Mouse (Mus musculus) liver, embryonic 14.5 days (tissue): ENCODE results near the gene Wdcp. TPM values are rescaled to one million over a fixed set of nuclear protein-coding genes. Genes with fewer than 3 reads are reported as not detected.
A peak's percentile ranks its signal among the peaks of the same experiment; 100 is the strongest.

Experiments
- ATAC-seq: fragments of 200-750 bp; cut with Nextera tagmentation; 2 replicates; pipeline ENCODE4 v1.8.0; 2017; ENCODE audit warnings: moderate number of reproducible peaks, mild to moderate bottlenecking, moderate library complexity; ENCODE audit not compliant: insufficient read depth
- DNase-seq, 3 experiments: peaks; one replicate each; pipeline ENCODE4 v3.0.0-alpha.2; 2012 to 2013; ENCODE audit warnings: low read depth in 3 of 3, low spot score in 3 of 3
- H3K27ac ChIP-seq: fragments of 300-500 bp; sonication (generic); 2 replicates; pipeline ENCODE4 v1.5.1; 2014; ENCODE audit warnings: moderate library complexity, mild to moderate bottlenecking, control low read depth, inconsistent platforms
- H3K27me3 ChIP-seq: fragments of 300-500 bp; sonication (generic); 2 replicates; pipeline ENCODE4 v1.6.1; 2014; ENCODE audit warnings: mild to moderate bottlenecking, low read length, moderate library complexity; ENCODE audit not compliant: control insufficient read depth, insufficient read depth
- H3K36me3 ChIP-seq: fragments of 300-500 bp; sonication (generic); replicated peaks from 2 replicates; pipeline ENCODE4 v1.6.1; 2014; ENCODE audit warnings: low read depth; ENCODE audit not compliant: control insufficient read depth, insufficient read depth
- H3K4me1 ChIP-seq, 2 experiments: fragments of 200-500 bp in 1 of 2; fragments of 300-500 bp in 1 of 2; sonication (generic) in 1 of 2; replicated peaks; 2 replicates each; pipeline ENCODE4 v1.6.1; 2012 to 2014; ENCODE audit warnings: antibody characterized with exemption in 1 of 2, inconsistent platforms in 1 of 2, low read length in 1 of 2; ENCODE audit not compliant: control insufficient read depth in 2 of 2, insufficient read depth in 2 of 2
- H3K4me2 ChIP-seq: fragments of 300-500 bp; sonication (generic); 2 replicates; pipeline ENCODE4 v1.6.1; 2014; ENCODE audit warnings: low read depth, mild to moderate bottlenecking, control low read depth, moderate library complexity
- H3K4me3 ChIP-seq, 2 experiments: fragments of 200-500 bp in 1 of 2; fragments of 300-500 bp in 1 of 2; sonication (generic) in 1 of 2; 2 replicates each; pipeline ENCODE4 v1.5.1; 2012 to 2014; ENCODE audit warnings: low read depth in 2 of 2, low read length in 2 of 2, mild to moderate bottlenecking in 2 of 2, control low read depth in 1 of 2, inconsistent platforms in 1 of 2, moderate library complexity in 1 of 2; ENCODE audit not compliant: insufficient read depth in 1 of 2
- H3K9ac ChIP-seq: fragments of 300-500 bp; sonication (generic); replicated peaks from 2 replicates; pipeline ENCODE4 v1.6.1; 2014; ENCODE audit warnings: mild to moderate bottlenecking, control low read depth, moderate library complexity
- H3K9me3 ChIP-seq: fragments of 300-500 bp; sonication (generic); 2 replicates; pipeline ENCODE4 v1.6.1; 2016; ENCODE audit warnings: low read length, mixed read lengths; ENCODE audit not compliant: control insufficient read depth
- CTCF ChIP-seq: IDR thresholded peaks from 2 replicates; pipeline ENCODE4 v1.5.1; 2016; ENCODE audit warnings: antibody characterized with exemption, low read depth, control low read depth
- EP300 ChIP-seq: IDR thresholded peaks from 2 replicates; pipeline ENCODE4 v1.6.1; 2016; ENCODE audit warnings: antibody characterized with exemption, low read depth
- WGBS: fragments of 180-500 bp; shearing (Covaris S2); extraction: QIAGEN DNeasy Blood & Tissue Kit; methylation state at CpG from one replicate; pipeline ENCODE4 v1.1.7; 2014; ENCODE audit not compliant: insufficient replicate concordance; 5-methylcytosine and 5-hydroxymethylcytosine counted together
- polyA plus RNA-seq, 2 experiments: library from polyadenylated mRNA; depleted of rRNA in 1 of 2; stranded (reverse) in 1 of 2; unstranded in 1 of 2; fragments of >200 nt; fragmentation: Nextera tagmentation in 1 of 2; extraction: Ambion mirVana in 1 of 2; gene quantifications; 2 replicates each; pipeline versions ENCODE4 v1.2.1 to v1.2.3; 2012 to 2014

The Wdcp gene
- polyA plus RNA-seq, 2 experiments = 9.1 to 11.6 TPM

DNA sequence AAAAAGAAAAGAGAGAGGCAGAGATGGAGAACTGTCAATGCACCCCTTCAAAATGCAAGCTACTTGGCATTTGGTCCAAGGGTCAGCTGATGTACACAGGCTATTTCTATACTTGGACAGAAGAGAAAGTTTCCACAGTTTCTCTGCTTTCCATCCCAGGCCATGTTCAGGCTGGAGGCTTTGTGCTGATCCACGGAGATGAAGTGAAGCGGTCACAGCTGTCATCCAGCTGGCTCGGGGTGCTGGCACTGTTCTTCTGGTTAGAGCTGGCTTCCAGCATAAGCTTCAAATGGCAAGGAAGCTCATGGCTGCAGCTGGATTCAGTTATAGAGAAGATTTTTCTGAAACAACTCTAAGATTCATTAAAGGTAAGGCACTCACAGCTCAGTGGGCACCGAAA lies 29.5 kb upstream of the Wdcp start:
- TF ChIP-seq CTCF = no peak
- no peak for TF ChIP-seq EP300
- 68% methylated on average over 4 of the region's 4 CpGs for WGBS
- H3K4me1 ChIP-seq = peaks cover 8% of the 10 kb centered on the region in 2 experiments
- H3K27me3 ChIP-seq = no peaks in the 10 kb centered on the region
- ATAC-seq (no peak), DNase-seq (no peak)
- H3K4me3 ChIP-seq = no peak overlapping the region
- no peak overlapping the region for H3K9ac ChIP-seq
- no peak overlapping the region for H3K4me2 ChIP-seq
- no peak overlapping the region for H3K27ac ChIP-seq
- H3K36me3 ChIP-seq = no peaks in the 10 kb centered on the region
- no peaks in the 10 kb centered on the region for H3K9me3 ChIP-seq

DNA sequence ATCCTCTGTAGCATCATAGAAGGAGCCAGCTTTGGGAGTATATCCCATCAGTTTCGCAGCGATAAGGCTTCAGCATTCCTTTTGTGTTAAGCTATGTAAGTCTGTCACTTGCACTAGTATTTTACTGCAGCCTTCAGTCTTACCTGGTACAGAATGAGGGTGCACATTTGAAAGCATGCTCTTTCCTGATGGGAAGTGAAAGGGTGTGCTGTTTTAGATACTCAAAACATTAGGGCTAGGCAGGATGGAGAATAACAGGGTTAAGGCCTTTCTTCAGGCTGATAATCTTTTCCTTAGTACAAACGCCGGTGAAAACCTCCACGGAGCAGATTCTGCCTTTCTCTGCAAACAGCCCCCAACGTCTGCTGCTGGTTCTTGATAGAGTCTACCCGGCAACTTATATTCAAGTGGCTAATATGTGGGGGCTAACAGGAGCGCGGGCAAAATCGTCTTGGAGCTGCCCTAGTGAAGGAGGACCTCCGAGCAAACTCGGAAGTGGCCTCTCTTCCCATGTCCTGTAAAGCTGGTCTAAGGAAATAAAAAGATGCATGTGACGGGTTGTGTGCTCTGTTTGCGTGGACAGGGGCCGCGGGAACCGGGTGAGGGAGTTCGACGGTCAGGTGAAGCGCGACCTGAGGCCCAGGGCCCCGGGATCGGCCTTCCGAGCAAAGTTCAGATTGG lies 26.3 kb upstream of the Wdcp start:
- WGBS = 7% methylated on average over 24 of the region's 24 CpGs
- Histone ChIP-seq H3K4me2 (peak overlapping the region; percentile 71), H3K27ac (peak overlapping the region; percentile 62), H3K36me3 (peaks cover 12% of the 10 kb centered on the region), H3K4me1 (peaks cover 12 to 15% of the 10 kb centered on the region in 2 experiments), H3K9me3 (no peaks in the 10 kb centered on the region), H3K4me3 (peak overlapping the region; percentile 66 to 76), H3K27me3 (no peaks in the 10 kb centered on the region), H3K9ac (peak overlapping the region; percentile 75)
- DNase-seq (no peak), ATAC-seq (peak; percentile 50)
- TF ChIP-seq EP300 = no peak
- no peak for TF ChIP-seq CTCF

DNA sequence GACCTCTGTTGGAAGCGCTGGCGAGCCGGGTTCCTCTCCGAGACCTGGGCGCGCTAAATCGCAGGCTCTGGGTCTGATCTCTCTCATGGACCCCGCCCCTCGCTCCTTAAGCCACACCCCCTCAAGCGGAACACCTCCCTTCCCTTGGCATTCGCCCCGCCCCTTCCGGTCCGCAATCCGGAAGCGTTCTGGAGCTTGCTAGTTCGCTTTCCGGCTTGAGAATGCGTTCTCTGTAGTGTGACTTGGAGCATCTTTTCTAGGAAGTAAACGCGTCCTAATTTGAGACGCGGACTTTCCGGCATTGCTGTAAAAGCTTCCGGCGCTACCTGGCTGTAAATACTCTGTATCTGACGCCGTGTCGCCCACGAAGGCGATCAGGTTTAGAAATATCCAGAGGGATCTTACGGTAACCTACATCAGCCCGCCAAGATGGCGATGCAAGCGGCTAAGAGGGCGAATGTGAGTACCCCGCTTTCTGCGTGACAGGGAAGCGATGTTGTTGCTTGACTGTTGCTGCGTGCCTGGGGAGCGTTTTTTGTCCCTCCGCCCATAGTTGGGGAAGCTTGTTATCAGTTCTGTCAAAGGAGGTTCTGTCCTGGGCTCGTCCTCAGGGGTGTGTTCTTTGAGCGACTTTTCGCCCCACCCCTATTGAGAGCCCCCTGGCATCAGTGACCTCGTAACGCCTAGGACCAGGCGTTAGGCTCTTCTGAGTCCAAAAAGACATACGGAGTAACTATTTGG lies 25.6 kb upstream of the Wdcp start, which contains the start of gene Sf3b6:
Sf3b6 (plus strand) TSS at position 184 of the 741 bp plus-strand sequence.
- ATAC-seq = peak; percentile 99
- no peaks in the 10 kb centered on the region for H3K27me3 ChIP-seq
- H3K9ac ChIP-seq = peak within 1 kb of the TSS; percentile 75
- no peaks in the 10 kb centered on the region for H3K9me3 ChIP-seq
- DNase-seq = peak; percentile 96 to 97 (median 97)
- TF ChIP-seq CTCF = no peak
- H3K4me1 ChIP-seq = peaks cover 12 to 15% of the 10 kb centered on the region in 2 experiments
- peak within 1 kb of the TSS; percentile 76 for H3K4me2 ChIP-seq
- H3K27ac ChIP-seq = peak within 1 kb of the TSS; percentile 68
- peaks cover 14% of the 10 kb centered on the region for H3K36me3 ChIP-seq
- H3K4me3 ChIP-seq = peak within 1 kb of the TSS; percentile 76 to 97
- WGBS = under 1% methylated on average over 49 of the region's 49 CpGs

DNA sequence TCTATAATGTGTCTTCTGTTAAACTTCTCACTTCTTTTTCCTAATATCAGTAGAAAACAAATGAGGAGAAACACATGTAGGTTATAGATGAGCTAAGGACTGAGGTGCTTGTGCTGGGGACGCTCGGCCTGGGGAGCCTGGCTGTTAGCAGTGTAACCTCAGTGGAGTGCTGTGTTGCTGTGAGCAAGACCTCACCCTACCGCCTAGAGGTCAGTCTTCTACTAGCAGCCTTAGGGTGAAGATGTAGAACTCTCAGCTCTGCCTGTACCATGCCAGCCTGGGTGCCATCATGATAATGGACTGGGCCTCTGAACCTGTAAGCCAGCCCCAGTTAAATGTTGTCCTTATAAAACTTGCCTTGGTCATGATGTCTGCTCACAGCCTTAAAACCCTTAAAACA lies 15.8 kb upstream of the Wdcp start:
- WGBS = 77% methylated on average over 3 of the region's 3 CpGs
- no peak for TF ChIP-seq CTCF
- TF ChIP-seq EP300 = no peak
- H3K36me3 ChIP-seq = peaks cover 24% of the 10 kb centered on the region

DNA sequence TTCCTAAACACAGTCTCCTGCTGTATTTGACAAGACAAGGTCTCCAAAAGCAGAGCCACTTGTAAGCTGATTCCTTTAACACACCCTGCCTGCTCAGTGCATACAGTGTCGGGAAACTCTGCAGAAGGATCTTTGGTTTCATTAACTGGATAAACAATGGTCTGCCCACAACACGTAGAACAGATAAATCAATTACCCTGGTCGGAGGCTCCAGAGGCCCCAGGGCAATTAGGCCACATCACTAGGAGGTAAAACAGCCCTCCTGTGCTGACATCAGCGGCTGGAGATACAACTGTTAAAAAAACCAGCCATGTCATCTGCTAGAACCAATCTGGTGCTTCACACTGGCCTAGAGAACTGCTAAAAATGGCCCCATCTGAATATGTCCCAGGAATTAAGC lies 6.1 kb upstream of the Wdcp start:
- 54% methylated on average over 4 of the region's 4 CpGs for WGBS
- H3K36me3 ChIP-seq = no peaks in the 10 kb centered on the region
- TF ChIP-seq EP300 = no peak
- no peak for TF ChIP-seq CTCF
- H3K27me3 ChIP-seq = peaks cover 5% of the 10 kb centered on the region; the same call in 1 of the 2 replicates
- no peak overlapping the region for H3K27ac ChIP-seq
- DNase-seq = no peak
- no peak for ATAC-seq
- no peaks in the 10 kb centered on the region for H3K9me3 ChIP-seq
- H3K4me1 ChIP-seq = peaks cover 7 to 14% of the 10 kb centered on the region in 2 experiments
- no peak overlapping the region for H3K4me2 ChIP-seq
- H3K4me3 ChIP-seq = no peak overlapping the region
- H3K9ac ChIP-seq = no peak overlapping the region

More for the DNA sequence above, 15.8 kb upstream of the Wdcp start:
- H3K4me1 ChIP-seq = no peaks in the 10 kb centered on the region
- no peak overlapping the region for H3K27ac ChIP-seq
- no peaks in the 10 kb centered on the region for H3K27me3 ChIP-seq
- ATAC-seq = no peak
- H3K9me3 ChIP-seq = no peaks in the 10 kb centered on the region
- H3K9ac ChIP-seq = no peak overlapping the region
- H3K4me3 ChIP-seq = no peak overlapping the region
- no peak overlapping the region for H3K4me2 ChIP-seq
- DNase-seq = no peak
